Mouse (Mus musculus): Measurements from ENCODE around the gene Ugt1a6a. TPM values are rescaled to one million over a fixed set of nuclear protein-coding genes. Genes with fewer than 3 reads are reported as not detected.

Ugt1a6a gene
- polyA plus RNA-seq, 1 experiment from 2014 or later: 35.4 TPM

DNA sequence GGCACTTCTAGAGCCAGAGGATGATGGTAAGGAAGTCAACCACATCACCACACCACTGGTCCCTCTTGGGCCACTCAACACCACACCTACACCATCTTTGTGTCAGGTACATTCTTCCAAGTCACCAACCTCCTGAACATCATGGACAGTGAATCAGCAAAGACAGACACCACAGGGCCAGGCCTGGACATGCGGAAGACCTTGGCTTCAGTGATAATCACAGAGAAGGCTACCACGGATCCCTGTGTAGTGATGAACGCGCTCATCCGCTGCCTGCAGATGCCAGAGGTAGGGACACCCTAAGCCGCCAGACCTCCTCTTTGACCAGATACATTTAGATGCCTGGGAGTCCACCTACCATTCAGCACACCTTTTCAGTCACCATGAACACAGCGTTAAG lies 93.5 kb downstream of the Ugt1a6a start:
- Histone ChIP-seq H3K9me3 (replicated peaks; ENCODE audit: control insufficient read depth, low read length) (peaks cover 63% of the 10 kb centered on the region), H3K4me3 (replicated peaks; ENCODE audit: low read length) (no peak overlapping the region), H3K4me2 (ENCODE audit: low read depth, low read length) (no peak overlapping the region), H3K9ac (ENCODE audit: low read length) (no peak overlapping the region), H3K27ac (ENCODE audit: low read length) (no peak overlapping the region), H3K36me3 (ENCODE audit: control insufficient read depth, insufficient read depth, low read length) (no peaks in the 10 kb centered on the region), H3K4me1 (ENCODE audit: control insufficient read depth, insufficient read depth, low read length) (no peaks in the 10 kb centered on the region), H3K27me3 (ENCODE audit: control insufficient read depth, insufficient read depth, low read length) (no peaks in the 10 kb centered on the region)
- ATAC-seq (ENCODE audit: insufficient read depth, low FRiP score): no peak
- 69% methylated on average over 7 of the region's 7 CpGs for WGBS

DNA sequence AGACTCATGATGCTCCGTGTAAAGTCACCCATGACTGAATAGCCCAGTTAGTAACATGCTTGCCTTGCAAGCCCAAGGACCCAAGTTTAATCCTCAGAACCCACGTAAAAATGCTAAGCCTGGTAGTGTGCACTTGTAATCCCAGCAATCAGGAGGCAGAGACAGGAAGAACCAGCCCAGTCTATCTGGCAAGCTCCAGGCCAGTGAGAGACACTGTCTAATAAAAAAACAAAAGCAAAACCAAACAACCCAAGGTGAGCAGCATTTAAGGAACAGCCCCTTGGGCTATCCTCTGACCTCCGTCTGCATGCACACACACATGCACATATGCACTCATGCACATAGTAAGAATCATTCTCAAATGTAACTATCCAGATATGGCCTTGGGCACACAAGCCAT lies 95.0 kb downstream of the Ugt1a6a start:
- 73% methylated on average over 3 of the region's 3 CpGs for WGBS

DNA sequence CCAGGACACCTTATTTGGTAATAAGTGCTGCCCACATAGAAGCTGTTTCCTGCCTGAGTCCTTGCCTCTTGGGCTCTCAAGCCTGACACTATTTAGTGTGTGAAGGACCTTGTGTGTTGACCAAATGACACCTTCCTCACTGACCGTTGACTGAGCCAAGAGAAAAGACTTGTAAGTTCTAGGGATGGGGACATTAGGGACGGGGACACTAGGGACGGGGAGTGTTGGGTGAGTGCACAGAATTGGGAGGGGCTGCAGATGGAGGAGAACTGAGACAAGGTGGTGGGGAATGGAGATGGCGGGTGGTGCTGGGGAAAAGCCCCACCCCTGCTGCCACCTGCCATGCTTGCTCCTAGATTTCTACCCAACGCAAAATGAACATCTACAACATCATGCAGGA lies 95.4 kb downstream of the Ugt1a6a start:
- Histone ChIP-seq H3K27ac (ENCODE audit: low read length) (no peak overlapping the region), H3K27me3 (ENCODE audit: control insufficient read depth, insufficient read depth, low read length) (no peaks in the 10 kb centered on the region), H3K9ac (ENCODE audit: low read length) (no peak overlapping the region), H3K9me3 (replicated peaks; ENCODE audit: control insufficient read depth, low read length) (peaks cover 80% of the 10 kb centered on the region), H3K4me1 (ENCODE audit: control insufficient read depth, insufficient read depth, low read length) (no peaks in the 10 kb centered on the region), H3K36me3 (ENCODE audit: control insufficient read depth, insufficient read depth, low read length) (no peaks in the 10 kb centered on the region), H3K4me3 (replicated peaks; ENCODE audit: low read length) (no peak overlapping the region), H3K4me2 (ENCODE audit: low read depth, low read length) (no peak overlapping the region)
- WGBS: 82% methylated on average over 5 of the region's 5 CpGs
- ATAC-seq (ENCODE audit: insufficient read depth, low FRiP score): no peak

More for the DNA sequence above, 95.0 kb downstream of the Ugt1a6a start:
- Histone ChIP-seq H3K4me1 (ENCODE audit: control insufficient read depth, insufficient read depth, low read length) (no peaks in the 10 kb centered on the region), H3K9ac (ENCODE audit: low read length) (no peak overlapping the region), H3K27ac (ENCODE audit: low read length) (no peak overlapping the region), H3K36me3 (ENCODE audit: control insufficient read depth, insufficient read depth, low read length) (no peaks in the 10 kb centered on the region), H3K9me3 (replicated peaks; ENCODE audit: control insufficient read depth, low read length) (peaks cover 76% of the 10 kb centered on the region), H3K4me2 (ENCODE audit: low read depth, low read length) (no peak overlapping the region), H3K4me3 (replicated peaks; ENCODE audit: low read length) (no peak overlapping the region), H3K27me3 (ENCODE audit: control insufficient read depth, insufficient read depth, low read length) (no peaks in the 10 kb centered on the region)
- no peak for ATAC-seq (ENCODE audit: insufficient read depth, low FRiP score)

DNA sequence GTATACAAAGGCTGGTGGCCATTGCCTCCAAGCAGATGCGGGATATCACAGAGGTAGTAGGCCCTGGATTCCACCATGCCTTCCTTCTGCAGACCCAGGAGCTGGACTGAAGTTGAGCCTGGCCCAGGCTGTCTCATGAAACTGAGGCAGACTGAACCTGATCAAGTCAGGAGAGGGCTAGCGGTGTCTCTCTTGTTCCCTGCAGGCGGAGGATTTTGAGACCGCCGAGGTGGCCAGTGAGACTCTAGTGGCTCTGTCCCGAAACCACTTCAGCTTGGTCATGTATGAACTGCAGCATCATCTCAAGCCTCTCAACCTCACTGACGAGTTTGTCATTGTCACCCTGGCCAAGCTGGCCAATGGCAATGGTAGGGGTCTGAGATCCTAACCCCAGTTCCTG lies 95.8 kb downstream of the Ugt1a6a start:
- H3K27ac ChIP-seq (ENCODE audit: low read length): no peak overlapping the region
- H3K27me3 ChIP-seq (ENCODE audit: control insufficient read depth, insufficient read depth, low read length): no peaks in the 10 kb centered on the region
- peaks cover 83% of the 10 kb centered on the region for H3K9me3 ChIP-seq (replicated peaks; ENCODE audit: control insufficient read depth, low read length)
- no peaks in the 10 kb centered on the region for H3K36me3 ChIP-seq (ENCODE audit: control insufficient read depth, insufficient read depth, low read length)
- H3K4me2 ChIP-seq (ENCODE audit: low read depth, low read length): no peak overlapping the region
- no peak for ATAC-seq (ENCODE audit: insufficient read depth, low FRiP score)
- 73% methylated on average over 7 of the region's 7 CpGs for WGBS
- no peak overlapping the region for H3K4me3 ChIP-seq (replicated peaks; ENCODE audit: low read length)
- H3K9ac ChIP-seq (ENCODE audit: low read length): no peak overlapping the region
- H3K4me1 ChIP-seq (ENCODE audit: control insufficient read depth, insufficient read depth, low read length): no peaks in the 10 kb centered on the region

DNA sequence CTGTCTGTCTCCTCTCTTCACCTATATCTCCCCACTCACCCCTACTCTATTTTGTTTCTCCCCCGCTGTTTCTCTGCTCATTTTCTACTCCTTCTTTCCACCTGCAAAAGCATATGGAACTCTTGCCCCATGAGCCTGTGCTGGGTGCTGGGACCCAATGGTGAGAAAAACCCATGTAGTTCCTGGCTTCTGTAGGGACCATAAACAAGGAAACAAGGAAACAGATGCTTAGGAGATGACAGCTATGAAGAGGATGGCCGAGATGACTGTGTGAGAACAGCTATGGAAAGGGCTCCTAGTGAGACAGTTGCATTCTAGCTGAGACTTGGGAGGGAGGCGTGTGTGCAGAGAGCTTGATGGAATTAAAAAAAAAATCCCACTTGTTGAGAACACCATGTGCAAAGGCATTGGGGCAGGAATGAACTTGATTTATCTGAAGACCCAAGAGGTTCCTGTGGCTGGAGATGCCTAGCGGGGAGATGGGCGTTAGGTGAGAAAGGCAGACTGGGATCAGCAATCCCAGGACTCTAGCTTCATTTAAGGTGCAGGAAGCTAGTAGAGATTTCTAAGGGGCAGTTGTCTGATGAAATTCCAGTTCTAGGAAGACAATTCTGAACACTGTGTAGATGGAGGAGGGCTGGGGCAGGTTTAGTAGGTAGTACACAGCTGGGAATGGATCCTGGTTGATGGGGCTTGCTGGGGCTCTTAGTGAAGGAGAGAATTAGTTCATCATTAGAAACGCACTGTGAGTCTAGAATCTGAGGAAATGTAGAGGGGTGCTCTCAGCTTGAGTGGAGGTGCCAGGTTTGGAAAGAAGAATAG lies 96.6 kb downstream of the Ugt1a6a start:
- Histone ChIP-seq H3K4me2 (ENCODE audit: low read depth, low read length) (no peak overlapping the region), H3K4me1 (ENCODE audit: control insufficient read depth, insufficient read depth, low read length) (no peaks in the 10 kb centered on the region), H3K4me3 (replicated peaks; ENCODE audit: low read length) (no peak overlapping the region), H3K9me3 (replicated peaks; ENCODE audit: control insufficient read depth, low read length) (peaks cover 83% of the 10 kb centered on the region), H3K9ac (ENCODE audit: low read length) (no peak overlapping the region), H3K36me3 (ENCODE audit: control insufficient read depth, insufficient read depth, low read length) (no peaks in the 10 kb centered on the region), H3K27ac (ENCODE audit: low read length) (no peak overlapping the region), H3K27me3 (ENCODE audit: control insufficient read depth, insufficient read depth, low read length) (no peaks in the 10 kb centered on the region)
- ATAC-seq (ENCODE audit: insufficient read depth, low FRiP score): no peak
- WGBS: 74% methylated on average over 6 of the region's 6 CpGs

DNA sequence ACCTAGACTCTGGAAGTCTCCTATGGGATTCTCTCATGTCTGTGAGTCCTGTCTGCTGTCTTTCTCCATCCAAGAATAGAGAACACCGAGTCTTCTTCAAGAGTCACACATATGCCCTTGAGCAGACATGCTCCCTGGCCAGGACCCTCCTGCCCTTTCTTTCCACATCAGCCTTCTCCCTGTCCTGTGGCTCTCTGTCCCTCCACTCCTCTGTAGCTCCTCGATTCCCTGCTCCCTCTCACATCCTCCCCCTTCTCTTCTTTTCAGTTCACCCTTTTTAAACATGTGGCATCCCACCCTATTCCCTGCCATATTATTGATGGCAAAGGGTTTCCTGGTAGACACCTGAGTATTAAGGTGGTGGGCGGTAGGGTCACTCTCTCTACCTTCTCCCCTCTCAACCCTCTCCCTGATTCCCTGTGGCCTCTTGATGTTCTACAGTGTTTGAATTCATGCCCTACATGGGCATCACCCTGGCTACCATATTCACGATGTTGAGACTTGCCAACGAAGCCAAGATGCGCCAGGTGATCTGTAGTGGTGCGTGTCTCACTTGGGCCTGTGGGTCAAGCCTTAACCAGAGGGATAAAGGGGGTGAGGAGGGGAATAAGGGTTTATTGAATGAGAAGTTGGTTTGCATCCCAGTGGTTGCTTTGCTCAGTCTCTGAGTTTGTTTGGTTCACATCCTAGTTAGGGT lies 97.3 kb downstream of the Ugt1a6a start:
- ATAC-seq (ENCODE audit: insufficient read depth, low FRiP score): no peak
- peaks cover 77% of the 10 kb centered on the region for H3K9me3 ChIP-seq (replicated peaks; ENCODE audit: control insufficient read depth, low read length)

DNA sequence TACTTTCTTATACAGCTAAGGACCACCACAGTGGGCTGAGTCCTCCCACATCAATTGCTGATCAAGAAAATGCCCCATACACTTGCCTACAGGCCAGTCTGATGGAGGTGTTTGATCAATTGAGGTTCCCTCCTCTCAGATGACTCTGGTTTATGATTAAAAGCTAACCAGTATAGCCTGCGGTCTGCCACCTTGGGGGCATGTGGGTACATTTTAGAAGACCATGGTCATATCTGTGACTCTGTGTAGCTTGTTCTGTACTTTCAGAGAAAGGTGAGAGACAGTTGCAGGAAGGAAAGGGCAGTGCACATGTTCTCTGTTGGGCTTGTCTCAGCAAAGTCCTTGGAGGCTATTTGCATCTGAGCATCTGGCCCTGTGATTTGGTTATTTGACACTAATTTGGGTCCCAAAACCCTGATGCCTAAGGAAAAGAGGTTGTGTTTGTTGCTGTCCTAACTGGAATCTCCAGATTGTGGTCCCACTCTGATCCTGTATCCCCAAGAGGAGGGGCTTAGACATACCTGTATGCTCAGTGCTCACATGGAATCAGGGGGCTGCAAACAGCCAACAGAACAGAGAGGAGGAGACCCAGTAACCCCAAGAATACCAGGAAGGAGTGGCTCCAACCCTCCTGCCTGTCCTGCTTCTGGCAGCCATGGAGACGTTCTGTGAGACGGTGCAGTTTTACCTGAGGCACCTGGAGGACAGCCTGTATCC lies 98.2 kb downstream of the Ugt1a6a start:
- Histone ChIP-seq H3K9me3 (replicated peaks; ENCODE audit: control insufficient read depth, low read length) (peaks cover 78% of the 10 kb centered on the region), H3K27me3 (ENCODE audit: control insufficient read depth, insufficient read depth, low read length) (no peaks in the 10 kb centered on the region), H3K4me2 (ENCODE audit: low read depth, low read length) (no peak overlapping the region), H3K4me1 (ENCODE audit: control insufficient read depth, insufficient read depth, low read length) (no peaks in the 10 kb centered on the region), H3K4me3 (replicated peaks; ENCODE audit: low read length) (no peak overlapping the region), H3K36me3 (ENCODE audit: control insufficient read depth, insufficient read depth, low read length) (no peaks in the 10 kb centered on the region), H3K9ac (ENCODE audit: low read length) (no peak overlapping the region), H3K27ac (ENCODE audit: low read length) (no peak overlapping the region)
- 53% methylated on average over 3 of the region's 3 CpGs for WGBS
- no peak for ATAC-seq (ENCODE audit: insufficient read depth, low FRiP score)

More for the DNA sequence above, 97.3 kb downstream of the Ugt1a6a start:
- Histone ChIP-seq H3K27me3 (ENCODE audit: control insufficient read depth, insufficient read depth, low read length) (no peaks in the 10 kb centered on the region), H3K4me3 (replicated peaks; ENCODE audit: low read length) (no peak overlapping the region), H3K9ac (ENCODE audit: low read length) (no peak overlapping the region), H3K27ac (ENCODE audit: low read length) (no peak overlapping the region), H3K4me1 (ENCODE audit: control insufficient read depth, insufficient read depth, low read length) (no peaks in the 10 kb centered on the region), H3K4me2 (ENCODE audit: low read depth, low read length) (no peak overlapping the region), H3K36me3 (ENCODE audit: control insufficient read depth, insufficient read depth, low read length) (no peaks in the 10 kb centered on the region)
- WGBS: 68% methylated on average over 7 of the region's 7 CpGs

DNA sequence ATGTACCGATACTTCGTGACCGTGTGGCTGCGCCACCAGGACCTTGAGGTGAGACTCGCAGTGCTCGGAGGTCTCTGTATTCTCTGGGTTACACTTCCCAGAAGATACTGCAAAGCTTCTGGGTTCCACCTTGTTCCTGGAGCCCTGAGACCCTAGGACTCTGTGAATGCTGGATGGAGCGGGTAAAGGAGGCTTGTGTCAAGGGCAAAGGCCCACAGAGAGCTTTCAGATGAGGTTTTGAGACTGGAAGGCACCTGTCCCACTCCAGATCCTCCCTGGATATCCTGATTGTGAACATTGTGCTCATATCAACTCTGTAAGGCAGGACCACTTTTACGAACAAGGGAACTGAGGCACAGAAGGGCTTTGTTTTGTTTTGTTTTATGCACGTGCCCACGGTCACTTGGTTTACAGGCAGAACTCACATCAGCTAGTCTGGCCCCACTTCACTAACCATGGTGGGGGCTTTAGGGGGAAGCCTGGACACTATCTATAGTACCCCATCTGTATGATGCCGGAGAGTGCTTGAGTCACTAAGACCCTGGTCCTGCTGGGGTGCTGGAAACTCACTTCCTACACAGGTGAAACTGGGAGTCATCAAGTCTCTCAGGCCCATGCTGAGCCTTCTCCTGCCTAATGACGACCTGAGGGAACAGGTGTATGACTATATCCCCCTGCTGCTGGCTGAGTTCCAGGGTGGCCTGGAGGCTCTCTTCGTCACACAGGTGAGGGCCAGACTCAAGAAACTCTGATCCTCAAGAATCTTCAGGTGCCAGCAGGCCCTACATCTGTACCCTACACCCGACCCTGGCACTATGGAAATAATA lies 99.0 kb downstream of the Ugt1a6a start:
- no peak overlapping the region for H3K4me2 ChIP-seq (ENCODE audit: low read depth, low read length)
- H3K9ac ChIP-seq (ENCODE audit: low read length): no peak overlapping the region
- peak; percentile 7; the same call in 1 of the 2 replicates for ATAC-seq (ENCODE audit: insufficient read depth, low FRiP score)
- H3K4me3 ChIP-seq (replicated peaks; ENCODE audit: low read length): no peak overlapping the region
- no peak overlapping the region for H3K27ac ChIP-seq (ENCODE audit: low read length)
- peaks cover 78% of the 10 kb centered on the region for H3K9me3 ChIP-seq (replicated peaks; ENCODE audit: control insufficient read depth, low read length)
- 68% methylated on average over 14 of the region's 14 CpGs for WGBS
- no peaks in the 10 kb centered on the region for H3K4me1 ChIP-seq (ENCODE audit: control insufficient read depth, insufficient read depth, low read length)
- no peaks in the 10 kb centered on the region for H3K27me3 ChIP-seq (ENCODE audit: control insufficient read depth, insufficient read depth, low read length)
- no peaks in the 10 kb centered on the region for H3K36me3 ChIP-seq (ENCODE audit: control insufficient read depth, insufficient read depth, low read length)

All from stomach, embryonic 16.5 days (tissue).